Mouse (Mus musculus): Measurements from ENCODE around the gene Ipo8.

Ipo8 gene

GRCm38 (mm10) chr6:148830748-148831727, at the start of gene Ipo8:
TSS of gene Ipo8 (minus strand) at chr6:148831467.
- peak; percentile 95 for DNase-seq (ENCODE audit: low read depth, low spot score)

GRCm38 (mm10) chr6:148873911-148874310, 42.6 kb upstream of the Ipo8 start:
- DNase-seq (ENCODE audit: low read depth, low spot score), result no peak

GRCm38 (mm10) chr6:148845629-148846028, 14.4 kb upstream of the Ipo8 start:
- no peak for DNase-seq (ENCODE audit: low read depth, low spot score)

GRCm38 (mm10) chr6:148841760-148842159, 10.5 kb upstream of the Ipo8 start:
- no peak for DNase-seq (ENCODE audit: low read depth, low spot score)

- DNase-seq (ENCODE audit: low read depth, low spot score), result no peak
Measured at GRCm38 (mm10) chr6:148838460-148838859, 7.2 kb upstream of the Ipo8 start.

GRCm38 (mm10) chr6:148831728-148832121, 458 bp upstream of the Ipo8 start:
- DNase-seq (ENCODE audit: low read depth, low spot score), result no peak

- DNase-seq (ENCODE audit: low read depth, low spot score), result no peak
Measured at GRCm38 (mm10) chr6:148830355-148830747, 916 bp downstream of the Ipo8 start.

GRCm38 (mm10) chr6:148826119-148826518, 5.1 kb downstream of the Ipo8 start:
- DNase-seq (ENCODE audit: low read depth, low spot score), result no peak

GRCm38 (mm10) chr6:148818624-148819343, 12.5 kb downstream of the Ipo8 start:
- no peak for DNase-seq (ENCODE audit: low read depth, low spot score)

GRCm38 (mm10) chr6:148816751-148817150, 14.5 kb downstream of the Ipo8 start:
- DNase-seq (ENCODE audit: low read depth, low spot score), result no peak

- DNase-seq (ENCODE audit: low read depth, low spot score), result no peak
Measured at GRCm38 (mm10) chr6:148811117-148811516, 20.1 kb downstream of the Ipo8 start.

- DNase-seq (ENCODE audit: low read depth, low spot score), result no peak
Measured at GRCm38 (mm10) chr6:148799773-148800172, 31.5 kb downstream of the Ipo8 start.

GRCm38 (mm10) chr6:148795145-148795544, 36.1 kb downstream of the Ipo8 start:
- DNase-seq (ENCODE audit: low read depth, low spot score), result no peak

- DNase-seq (ENCODE audit: low read depth, low spot score), result no peak
Measured at GRCm38 (mm10) chr6:148789010-148789673, 42.1 kb downstream of the Ipo8 start.

- no peak for DNase-seq (ENCODE audit: low read depth, low spot score)
Measured at GRCm38 (mm10) chr6:148786186-148786585, 45.1 kb downstream of the Ipo8 start.

- DNase-seq (ENCODE audit: low read depth, low spot score), result no peak
Measured at GRCm38 (mm10) chr6:148784418-148784817, 46.8 kb downstream of the Ipo8 start.

GRCm38 (mm10) chr6:148776236-148776635, 55.0 kb downstream of the Ipo8 start:
- no peak for DNase-seq (ENCODE audit: low read depth, low spot score)

- no peak for DNase-seq (ENCODE audit: low read depth, low spot score)
Measured at GRCm38 (mm10) chr6:148771423-148771822, 59.8 kb downstream of the Ipo8 start.

- DNase-seq (ENCODE audit: low read depth, low spot score), result no peak
Measured at GRCm38 (mm10) chr6:148768419-148768818, 62.8 kb downstream of the Ipo8 start.

GRCm38 (mm10) chr6:148767228-148767627, 64.0 kb downstream of the Ipo8 start:
- DNase-seq (ENCODE audit: low read depth, low spot score), result no peak

- no peak for DNase-seq (ENCODE audit: low read depth, low spot score)
Measured at GRCm38 (mm10) chr6:148761967-148762712, 69.1 kb downstream of the Ipo8 start.

All from forelimb bud, embryonic 11.5 days (tissue).